Mouse (Mus musculus) midbrain, embryonic 15.5 days (tissue): Measurements from ENCODE around the gene Fryl. TPM values are rescaled to one million over a fixed set of nuclear protein-coding genes. Genes with fewer than 3 reads are reported as not detected.
A peak's percentile ranks its signal among the peaks of the same experiment; 100 is the strongest.

Experiments
- ATAC-seq: fragments of 200-750 bp; cut with Nextera tagmentation; replicated peaks from 2 replicates; pipeline ENCODE4 v1.8.0; 2017; ENCODE audit warnings: moderate TSS enrichment
- H3K27ac ChIP-seq: fragments of 300-500 bp; sonication (generic); 2 replicates; pipeline ENCODE4 v1.5.1; 2015; ENCODE audit warnings: mild to moderate bottlenecking, inconsistent platforms
- H3K27me3 ChIP-seq: fragments of 300-500 bp; sonication (generic); replicated peaks from 2 replicates; pipeline ENCODE4 v1.6.1; 2015; ENCODE audit warnings: inconsistent platforms
- H3K36me3 ChIP-seq: fragments of 300-500 bp; sonication (generic); replicated peaks from 2 replicates; pipeline ENCODE4 v1.6.1; 2015; ENCODE audit warnings: inconsistent platforms
- H3K4me1 ChIP-seq: fragments of 300-500 bp; sonication (generic); 2 replicates; pipeline ENCODE4 v1.6.1; 2015; ENCODE audit warnings: inconsistent platforms
- H3K4me2 ChIP-seq: fragments of 300-500 bp; sonication (generic); 2 replicates; pipeline ENCODE4 v1.6.1; 2015; ENCODE audit warnings: inconsistent platforms, mild to moderate bottlenecking, moderate library complexity
- H3K4me3 ChIP-seq: fragments of 300-500 bp; sonication (generic); 2 replicates; pipeline ENCODE4 v1.5.1; 2015; ENCODE audit warnings: mild to moderate bottlenecking, inconsistent platforms
- H3K9ac ChIP-seq: fragments of 300-500 bp; sonication (generic); 2 replicates; pipeline ENCODE4 v1.6.1; 2015; ENCODE audit warnings: mild to moderate bottlenecking, inconsistent platforms
- H3K9me3 ChIP-seq: fragments of 300-500 bp; sonication (generic); 2 replicates; pipeline ENCODE4 v1.6.1; 2016; ENCODE audit warnings: inconsistent platforms
- WGBS: fragments of 180-500 bp; shearing (Covaris S2); methylation state at CpG from one replicate; pipeline ENCODE4 v1.1.7; 2015; ENCODE audit warnings: mixed read lengths; 5-methylcytosine and 5-hydroxymethylcytosine counted together
- polyA plus RNA-seq: library from polyadenylated mRNA; unstranded; fragments of >200 nt; fragmentation: Nextera tagmentation; extraction: Ambion mirVana; gene quantifications from 2 replicates; pipeline ENCODE4 v1.2.1, GENCODE M21; 2015

The Fryl gene
- polyA plus RNA-seq, 1 experiment from 2014 or later = 47.5 TPM

DNA sequence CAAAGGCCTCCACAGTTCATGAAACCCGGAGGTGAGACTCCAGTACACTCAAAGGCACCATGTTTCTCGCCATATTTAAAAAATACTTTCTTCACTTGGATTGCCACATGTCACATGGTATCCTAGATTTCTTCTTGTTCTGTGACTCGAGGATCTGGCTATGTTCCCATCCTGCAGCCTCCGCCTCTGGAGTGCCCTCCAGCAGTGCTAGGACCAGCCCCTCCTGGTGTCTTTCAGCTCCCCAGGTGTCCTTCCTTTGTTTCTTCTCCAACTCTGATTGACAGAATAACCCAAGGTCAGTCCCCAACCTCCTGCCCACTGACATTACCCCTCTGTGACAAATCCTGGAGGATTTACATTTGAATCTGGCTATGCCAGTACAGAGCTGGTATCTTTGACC, 26.2 kb downstream of the Fryl start:
- no peak for ATAC-seq
- 50% methylated on average over 4 of the region's 4 CpGs for WGBS
- Histone ChIP-seq H3K27me3 (no peaks in the 10 kb centered on the region), H3K9ac (no peak overlapping the region), H3K4me2 (no peak overlapping the region), H3K4me3 (no peak overlapping the region), H3K36me3 (no peaks in the 10 kb centered on the region), H3K4me1 (peaks cover 27% of the 10 kb centered on the region), H3K9me3 (no peaks in the 10 kb centered on the region), H3K27ac (no peak overlapping the region)

DNA sequence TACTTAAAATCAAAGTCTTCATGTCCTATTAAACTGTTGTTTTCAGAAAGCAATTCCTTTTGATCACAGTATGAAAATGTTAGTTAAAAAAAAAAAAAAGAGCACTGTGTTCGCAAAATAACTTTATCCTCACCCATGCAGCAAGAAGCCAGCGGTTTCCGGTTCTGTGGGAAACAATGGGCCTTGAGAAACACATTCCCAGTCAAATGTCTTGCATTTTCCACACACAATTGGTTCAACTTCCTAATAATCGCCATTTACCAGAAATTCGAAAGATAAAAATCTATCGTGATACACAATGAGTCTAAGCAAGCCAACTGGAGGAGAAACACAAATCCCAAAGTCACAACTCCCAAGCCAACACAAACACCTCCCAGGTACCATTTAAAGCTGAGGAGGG, 27.0 kb downstream of the Fryl start:
- no peaks in the 10 kb centered on the region for H3K36me3 ChIP-seq
- WGBS = 79% methylated on average over 6 of the region's 6 CpGs
- no peak overlapping the region for H3K4me3 ChIP-seq
- H3K27ac ChIP-seq = no peak overlapping the region
- no peak overlapping the region for H3K4me2 ChIP-seq
- no peaks in the 10 kb centered on the region for H3K27me3 ChIP-seq
- ATAC-seq = no peak
- H3K9me3 ChIP-seq = no peaks in the 10 kb centered on the region
- H3K4me1 ChIP-seq = peaks cover 27% of the 10 kb centered on the region
- H3K9ac ChIP-seq = no peak overlapping the region

- H3K27ac ChIP-seq = 0 out of 2 replicates have a peak overlapping the region, but pooled peaks have one; percentile 16
- no peak overlapping the region for H3K4me3 ChIP-seq
- no peak for ATAC-seq
- no peaks in the 10 kb centered on the region for H3K9me3 ChIP-seq
- no peaks in the 10 kb centered on the region for H3K36me3 ChIP-seq
- H3K27me3 ChIP-seq = no peaks in the 10 kb centered on the region
- H3K4me2 ChIP-seq = no peak overlapping the region
- H3K4me1 ChIP-seq = peaks cover 27% of the 10 kb centered on the region
- H3K9ac ChIP-seq = no peak overlapping the region
- 72% methylated on average over 12 of the region's 12 CpGs for WGBS
Observed at GRCm38 (mm10) chr5:73228291-73229049, 27.9 kb downstream of the Fryl start.

- Histone ChIP-seq H3K36me3 (no peaks in the 10 kb centered on the region), H3K4me1 (peaks cover 23% of the 10 kb centered on the region), H3K4me3 (no peak overlapping the region), H3K4me2 (no peak overlapping the region), H3K27ac (peak overlapping the region; percentile 16; the same call in 1 of the 2 replicates), H3K27me3 (no peaks in the 10 kb centered on the region), H3K9ac (no peak overlapping the region), H3K9me3 (no peaks in the 10 kb centered on the region)
- no peak for ATAC-seq
- WGBS = 54% methylated on average over 11 of the region's 11 CpGs
Observed at GRCm38 (mm10) chr5:73227518-73228101, 28.8 kb downstream of the Fryl start.

DNA sequence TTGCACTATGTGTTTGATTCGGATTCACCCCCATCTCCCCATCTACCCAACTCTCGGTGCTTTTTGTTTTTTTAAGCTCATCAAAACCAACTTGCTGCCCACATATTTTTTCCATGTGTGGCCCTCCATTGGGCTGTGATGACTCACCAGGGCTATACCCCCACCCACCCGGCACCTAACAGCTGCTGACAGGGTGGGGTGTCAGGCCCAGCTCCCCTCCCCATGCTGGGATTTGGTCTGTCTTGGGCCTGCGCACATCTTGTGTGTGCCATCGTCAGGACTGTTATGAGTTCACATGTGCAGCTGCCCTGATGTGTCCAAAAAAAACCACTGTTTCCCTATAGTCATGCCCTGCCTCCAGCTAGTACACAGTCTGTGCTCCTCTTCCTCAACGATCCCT, 33.4 kb downstream of the Fryl start:
- Histone ChIP-seq H3K4me1 (0 out of 2 replicates have a peak, but pooled peaks cover 7% of the 10 kb centered on the region), H3K4me2 (no peak overlapping the region), H3K9ac (no peak overlapping the region), H3K27ac (no peak overlapping the region), H3K36me3 (peaks cover 5% of the 10 kb centered on the region; the same call in 1 of the 2 replicates), H3K9me3 (no peaks in the 10 kb centered on the region), H3K4me3 (no peak overlapping the region), H3K27me3 (no peaks in the 10 kb centered on the region)
- ATAC-seq = 0 out of 2 replicates have a peak, but pooled peaks have one; percentile 39
- WGBS = 84% methylated on average over 6 of the region's 6 CpGs

GRCm38 (mm10) chr5:73222397-73222796, 34.0 kb downstream of the Fryl start:
- WGBS = 42% methylated on average over 6 of the region's 6 CpGs
- H3K9ac ChIP-seq = no peak overlapping the region
- no peaks in the 10 kb centered on the region for H3K9me3 ChIP-seq
- 0 out of 2 replicates have a peak, but pooled peaks cover 2% of the 10 kb centered on the region for H3K4me1 ChIP-seq
- H3K27me3 ChIP-seq = no peaks in the 10 kb centered on the region
- H3K36me3 ChIP-seq = peaks cover 5% of the 10 kb centered on the region; the same call in 1 of the 2 replicates
- H3K4me3 ChIP-seq = no peak overlapping the region
- H3K27ac ChIP-seq = no peak overlapping the region
- ATAC-seq = no peak
- no peak overlapping the region for H3K4me2 ChIP-seq

DNA sequence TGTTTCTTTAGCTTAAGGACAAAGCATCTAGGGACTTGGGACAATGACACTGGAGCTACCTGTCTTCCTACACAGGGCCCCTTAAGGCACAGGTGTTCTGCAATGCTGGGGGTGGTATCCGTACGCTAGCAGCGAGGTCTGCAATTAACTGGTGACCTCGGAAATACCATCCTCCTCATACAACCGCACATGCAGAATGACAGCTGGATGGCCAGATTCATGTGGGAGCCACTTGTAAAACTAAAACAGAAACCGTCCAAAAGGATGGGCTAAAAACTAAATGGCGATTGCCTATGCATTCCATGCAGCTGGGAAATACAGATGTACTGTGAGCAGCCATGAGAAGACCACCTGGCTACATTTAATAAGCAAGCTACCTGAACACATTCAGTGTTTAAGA, 34.6 kb downstream of the Fryl start:
- Histone ChIP-seq H3K36me3 (peaks cover 5% of the 10 kb centered on the region; the same call in 1 of the 2 replicates), H3K27me3 (no peaks in the 10 kb centered on the region), H3K4me2 (no peak overlapping the region), H3K9ac (no peak overlapping the region), H3K4me3 (no peak overlapping the region), H3K9me3 (no peaks in the 10 kb centered on the region), H3K27ac (no peak overlapping the region), H3K4me1 (no peaks in the 10 kb centered on the region)
- no peak for ATAC-seq
- 93% methylated on average over 7 of the region's 7 CpGs for WGBS

DNA sequence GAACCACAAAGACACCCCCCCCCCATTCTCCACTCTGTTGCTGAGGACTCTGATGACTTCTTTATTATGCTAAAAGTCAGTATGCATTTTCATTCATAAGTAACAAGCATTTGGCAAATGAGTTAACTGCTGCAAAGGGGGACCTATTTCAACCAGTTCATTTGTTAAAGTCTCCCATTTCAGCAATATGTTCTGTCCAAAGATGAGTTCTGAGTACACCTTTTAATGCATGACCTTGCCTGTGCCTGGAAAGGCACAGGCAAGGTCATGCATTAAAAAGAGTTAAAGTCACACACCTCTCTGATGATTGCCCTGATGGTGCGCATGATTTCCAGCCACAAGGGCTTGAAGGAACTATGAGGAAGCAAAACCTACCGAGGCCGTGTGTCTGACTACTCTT, 36.7 kb downstream of the Fryl start:
- Histone ChIP-seq H3K27me3 (no peaks in the 10 kb centered on the region), H3K36me3 (peaks cover 5% of the 10 kb centered on the region; the same call in 1 of the 2 replicates)

DNA sequence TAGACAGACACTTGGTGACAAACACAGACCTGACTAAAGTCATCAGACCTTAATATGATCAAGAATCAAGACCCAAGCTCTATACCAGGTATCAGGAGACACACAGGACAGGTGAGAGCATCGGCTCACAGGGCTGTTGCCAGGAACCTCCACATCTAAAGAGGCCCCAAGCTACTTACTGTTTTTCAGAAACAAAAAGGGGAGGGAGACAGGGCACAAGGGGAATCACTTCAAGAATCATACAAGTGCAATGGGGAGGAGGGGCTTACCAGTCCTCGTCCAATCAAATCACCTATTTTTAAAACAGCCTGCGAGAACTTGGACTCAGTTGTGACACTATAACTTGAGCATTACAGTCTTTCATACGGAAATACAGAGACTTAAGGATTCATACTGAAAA, 38.4 kb downstream of the Fryl start:
- no peak overlapping the region for H3K4me2 ChIP-seq
- no peaks in the 10 kb centered on the region for H3K27me3 ChIP-seq
- no peak for ATAC-seq
- no peak overlapping the region for H3K27ac ChIP-seq
- WGBS = 89% methylated on average over 4 of the region's 4 CpGs
- H3K4me1 ChIP-seq = no peaks in the 10 kb centered on the region
- H3K36me3 ChIP-seq = peaks cover 5% of the 10 kb centered on the region; the same call in 1 of the 2 replicates
- H3K9me3 ChIP-seq = no peaks in the 10 kb centered on the region
- H3K9ac ChIP-seq = no peak overlapping the region
- no peak overlapping the region for H3K4me3 ChIP-seq

More for the DNA sequence above, 36.7 kb downstream of the Fryl start:
- H3K4me1 ChIP-seq = no peaks in the 10 kb centered on the region
- no peaks in the 10 kb centered on the region for H3K9me3 ChIP-seq
- H3K4me3 ChIP-seq = no peak overlapping the region
- H3K4me2 ChIP-seq = no peak overlapping the region
- H3K9ac ChIP-seq = no peak overlapping the region
- 86% methylated on average over 3 of the region's 3 CpGs for WGBS
- no peak for ATAC-seq
- H3K27ac ChIP-seq = no peak overlapping the region

GRCm38 (mm10) chr5:73217116-73217515, 39.3 kb downstream of the Fryl start:
- Histone ChIP-seq H3K4me1 (no peaks in the 10 kb centered on the region), H3K27me3 (no peaks in the 10 kb centered on the region), H3K4me2 (no peak overlapping the region), H3K27ac (no peak overlapping the region), H3K36me3 (peaks cover 5% of the 10 kb centered on the region; the same call in 1 of the 2 replicates), H3K9me3 (no peaks in the 10 kb centered on the region), H3K4me3 (no peak overlapping the region), H3K9ac (no peak overlapping the region)
- no peak for ATAC-seq
- WGBS = 100% methylated on average over 1 of the region's 1 CpGs

- no peak overlapping the region for H3K27ac ChIP-seq
- H3K4me3 ChIP-seq = no peak overlapping the region
- H3K4me2 ChIP-seq = no peak overlapping the region
- no peaks in the 10 kb centered on the region for H3K27me3 ChIP-seq
- WGBS = 93% methylated on average over 9 of the region's 9 CpGs
- ATAC-seq = no peak
- no peak overlapping the region for H3K9ac ChIP-seq
- no peaks in the 10 kb centered on the region for H3K9me3 ChIP-seq
- peaks cover 5% of the 10 kb centered on the region; the same call in 1 of the 2 replicates for H3K36me3 ChIP-seq
- no peaks in the 10 kb centered on the region for H3K4me1 ChIP-seq
Observed at GRCm38 (mm10) chr5:73216014-73216413, 40.4 kb downstream of the Fryl start.

DNA sequence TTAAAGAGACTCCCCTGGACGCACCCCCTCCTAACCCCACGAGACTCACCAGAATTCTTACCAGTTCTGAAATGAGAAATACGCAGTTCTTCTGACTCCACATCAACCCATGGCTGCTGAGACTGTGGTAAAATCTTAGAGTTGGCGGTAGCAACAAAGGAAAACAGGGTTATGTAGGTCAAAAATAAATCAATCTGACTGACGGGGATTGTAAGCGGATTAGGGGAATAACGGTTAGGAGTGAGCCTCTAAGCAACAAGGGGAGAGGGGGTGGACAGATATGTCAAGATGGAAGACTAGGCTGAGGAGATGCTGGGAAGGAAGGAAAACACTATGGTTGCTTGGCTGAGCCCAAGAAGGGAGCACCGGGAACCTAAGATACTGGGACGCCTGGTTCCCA, 44.0 kb downstream of the Fryl start:
- Histone ChIP-seq H3K4me3 (no peak overlapping the region), H3K4me2 (no peak overlapping the region), H3K27ac (no peak overlapping the region), H3K27me3 (no peaks in the 10 kb centered on the region), H3K36me3 (no peaks in the 10 kb centered on the region), H3K9me3 (no peaks in the 10 kb centered on the region), H3K4me1 (peaks cover 8% of the 10 kb centered on the region), H3K9ac (no peak overlapping the region)
- ATAC-seq = no peak
- WGBS = 75% methylated on average over 9 of the region's 9 CpGs
